Mouse (Mus musculus): ENCODE results near the gene Sparcl1. TPM values are rescaled to one million over a fixed set of nuclear protein-coding genes. Genes with fewer than 3 reads are reported as not detected.

The Sparcl1 gene
- total RNA-seq, 1 experiment = 0.13 TPM

GRCm38 (mm10) chr5:104039154-104039932, 74.2 kb downstream of the Sparcl1 start:
- Histone ChIP-seq H3K4me3 (ENCODE audit: insufficient read depth in 1 of 2, low read depth in 1 of 2, low read length in 2 of 2, poor library complexity in 1 of 2, severe bottlenecking in 1 of 2) (no peak overlapping the region), H3K9me3 (ENCODE audit: control insufficient read depth, insufficient read depth, low read depth, low read length) (no peaks in the 10 kb centered on the region), H3K4me1 (ENCODE audit: control insufficient read depth in 2 of 2, insufficient read depth in 2 of 2, low read length in 2 of 2, poor library complexity in 1 of 2) (no peaks in the 10 kb centered on the region), H3K27ac (ENCODE audit: insufficient read depth, low read depth, low read length, poor library complexity, severe bottlenecking) (no peak overlapping the region), H3K36me3 (ENCODE audit: control insufficient read depth, insufficient read depth, low read length, poor library complexity, severe bottlenecking) (no peaks in the 10 kb centered on the region), H3K9ac (ENCODE audit: insufficient read depth, low read depth, low read length, poor library complexity, severe bottlenecking) (no peak overlapping the region)
- TF ChIP-seq HCFC1 (IDR thresholded peaks at IDR 0.05; ENCODE audit: borderline replicate concordance, insufficient read depth, low read length) = no peak
- TF ChIP-seq ZC3H11A (IDR thresholded peaks at IDR 0.05; ENCODE audit: borderline replicate concordance, low read depth, low read length) = peak; percentile 37; the same call in 1 of the 2 replicates
- no peak for DNase-seq (ENCODE audit: low read depth, low spot score)
- in situ Hi-C loops (cut with MboI; ENCODE audit: low sequenced_read_pairs in 2 of 2, unreplicated experiment in 2 of 2) = no loop called here

DNA sequence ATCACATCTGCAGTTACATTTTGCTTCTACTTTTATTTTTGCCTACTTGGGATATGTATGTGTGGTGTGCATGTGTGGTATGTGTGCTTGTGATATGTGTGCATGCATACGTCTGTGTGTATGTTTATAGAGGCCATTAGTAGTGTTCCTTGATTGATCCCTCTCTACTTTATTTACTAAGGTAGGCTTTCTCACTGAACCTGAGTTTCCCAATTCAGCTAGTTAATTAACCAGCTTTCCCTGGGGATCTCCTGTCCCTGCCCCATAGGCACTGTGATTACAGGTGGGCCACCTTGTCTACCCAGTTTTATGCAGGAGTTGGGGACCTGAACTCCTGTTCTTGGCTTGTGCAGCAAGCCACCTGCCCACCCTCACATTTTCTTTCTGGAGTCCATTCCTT, 76.8 kb downstream of the Sparcl1 start:
- H3K27ac ChIP-seq (ENCODE audit: insufficient read depth, low read depth, low read length, poor library complexity, severe bottlenecking) = no peak overlapping the region
- H3K9ac ChIP-seq (ENCODE audit: insufficient read depth, low read depth, low read length, poor library complexity, severe bottlenecking) = no peak overlapping the region
- TF ChIP-seq ZNF384 (IDR thresholded peaks at IDR 0.05; ENCODE audit: low read depth, low read length) (no peak), MAFK (IDR thresholded peaks at IDR 0.05; ENCODE audit: insufficient read depth, low read depth, low read length) (no peak), CHD2 (IDR thresholded peaks at IDR 0.05; ENCODE audit: low read depth, low read length) (no peak)
- H3K4me3 ChIP-seq (ENCODE audit: insufficient read depth in 1 of 2, low read depth in 1 of 2, low read length in 2 of 2, poor library complexity in 1 of 2, severe bottlenecking in 1 of 2) = no peak overlapping the region
- H3K4me1 ChIP-seq (ENCODE audit: control insufficient read depth in 2 of 2, insufficient read depth in 2 of 2, low read length in 2 of 2, poor library complexity in 1 of 2) = no peaks in the 10 kb centered on the region
- no peaks in the 10 kb centered on the region for H3K9me3 ChIP-seq (ENCODE audit: control insufficient read depth, insufficient read depth, low read depth, low read length)
- no peaks in the 10 kb centered on the region for H3K36me3 ChIP-seq (ENCODE audit: control insufficient read depth, insufficient read depth, low read length, poor library complexity, severe bottlenecking)
- in situ Hi-C loops (cut with MboI; ENCODE audit: low sequenced_read_pairs in 2 of 2, unreplicated experiment in 2 of 2) = no loop called here
- no peak for DNase-seq (ENCODE audit: low read depth, low spot score)

DNA sequence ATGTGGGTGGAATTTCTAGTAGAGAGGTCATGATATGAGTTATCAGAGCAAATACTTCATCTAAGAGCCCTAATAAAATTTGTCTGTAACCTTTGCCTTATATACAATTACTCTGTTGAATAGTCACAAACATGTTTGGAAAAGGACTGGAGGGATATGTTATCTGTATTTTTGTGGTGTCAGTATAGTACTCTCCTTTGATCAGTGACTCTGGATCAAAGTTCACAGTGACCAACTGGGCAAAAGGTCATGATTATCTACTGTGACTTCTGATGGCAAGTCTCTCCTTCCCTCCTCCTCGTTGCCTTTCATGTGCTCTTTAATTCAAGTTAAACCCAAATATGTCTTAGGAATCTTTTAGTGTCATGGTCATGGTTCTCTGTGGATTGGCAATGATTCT, 77.7 kb downstream of the Sparcl1 start:
- no peak for DNase-seq (ENCODE audit: low read depth, low spot score)
- Histone ChIP-seq H3K9me3 (ENCODE audit: control insufficient read depth, insufficient read depth, low read depth, low read length) (no peaks in the 10 kb centered on the region), H3K9ac (ENCODE audit: insufficient read depth, low read depth, low read length, poor library complexity, severe bottlenecking) (no peak overlapping the region), H3K4me3 (ENCODE audit: insufficient read depth in 1 of 2, low read depth in 1 of 2, low read length in 2 of 2, poor library complexity in 1 of 2, severe bottlenecking in 1 of 2) (no peak overlapping the region), H3K36me3 (ENCODE audit: control insufficient read depth, insufficient read depth, low read length, poor library complexity, severe bottlenecking) (no peaks in the 10 kb centered on the region), H3K4me1 (ENCODE audit: control insufficient read depth in 2 of 2, insufficient read depth in 2 of 2, low read length in 2 of 2, poor library complexity in 1 of 2) (peaks cover under 1 to 1% of the 10 kb centered on the region in 2 experiments; a peak in 2 of 4 replicates), H3K27ac (ENCODE audit: insufficient read depth, low read depth, low read length, poor library complexity, severe bottlenecking) (no peak overlapping the region)
- TF ChIP-seq ZC3H11A (IDR thresholded peaks at IDR 0.05; ENCODE audit: borderline replicate concordance, low read depth, low read length) (no peak), CHD2 (IDR thresholded peaks at IDR 0.05; ENCODE audit: low read depth, low read length) (no peak), ZNF384 (IDR thresholded peaks at IDR 0.05; ENCODE audit: low read depth, low read length) (no peak), HCFC1 (IDR thresholded peaks at IDR 0.05; ENCODE audit: borderline replicate concordance, insufficient read depth, low read length) (no peak), MAFK (IDR thresholded peaks at IDR 0.05; ENCODE audit: insufficient read depth, low read depth, low read length) (no peak)
- in situ Hi-C loops (cut with MboI; ENCODE audit: low sequenced_read_pairs in 2 of 2, unreplicated experiment in 2 of 2) = no loop called here

GRCm38 (mm10) chr5:104035066-104035465, 78.5 kb downstream of the Sparcl1 start:
- no peaks in the 10 kb centered on the region for H3K9me3 ChIP-seq (ENCODE audit: control insufficient read depth, insufficient read depth, low read depth, low read length)
- no peaks in the 10 kb centered on the region for H3K36me3 ChIP-seq (ENCODE audit: control insufficient read depth, insufficient read depth, low read length, poor library complexity, severe bottlenecking)
- TF ChIP-seq CHD2 (IDR thresholded peaks at IDR 0.05; ENCODE audit: low read depth, low read length) (no peak), HCFC1 (IDR thresholded peaks at IDR 0.05; ENCODE audit: borderline replicate concordance, insufficient read depth, low read length) (no peak), ZNF384 (IDR thresholded peaks at IDR 0.05; ENCODE audit: low read depth, low read length) (no peak), MAFK (IDR thresholded peaks at IDR 0.05; ENCODE audit: insufficient read depth, low read depth, low read length) (no peak), ZC3H11A (IDR thresholded peaks at IDR 0.05; ENCODE audit: borderline replicate concordance, low read depth, low read length) (no peak)
- peaks cover 3 to 7% of the 10 kb centered on the region in 2 experiments; a peak in 3 of 4 replicates for H3K4me1 ChIP-seq (ENCODE audit: control insufficient read depth in 2 of 2, insufficient read depth in 2 of 2, low read length in 2 of 2, poor library complexity in 1 of 2)
- no peak overlapping the region for H3K9ac ChIP-seq (ENCODE audit: insufficient read depth, low read depth, low read length, poor library complexity, severe bottlenecking)
- H3K4me3 ChIP-seq (ENCODE audit: insufficient read depth in 1 of 2, low read depth in 1 of 2, low read length in 2 of 2, poor library complexity in 1 of 2, severe bottlenecking in 1 of 2) = no peak overlapping the region
- in situ Hi-C loops (cut with MboI; ENCODE audit: low sequenced_read_pairs in 2 of 2, unreplicated experiment in 2 of 2) = no loop called here
- DNase-seq (ENCODE audit: low read depth, low spot score) = no peak
- no peak overlapping the region for H3K27ac ChIP-seq (ENCODE audit: insufficient read depth, low read depth, low read length, poor library complexity, severe bottlenecking)
